Mouse (Mus musculus) G1E (cell line): ENCODE measurements around the gene Glmn. TPM values are rescaled to one million over a fixed set of nuclear protein-coding genes. Genes with fewer than 3 reads are reported as not detected.

Experiments used
- ATAC-seq: 2 replicates; pipeline ENCODE4 v1.8.0; 2016; ENCODE audit warnings: mild to moderate bottlenecking; ENCODE audit not compliant: insufficient number of reproducible peaks, poor library complexity, low FRiP score, severe bottlenecking; ENCODE audit errors: extremely low read depth
- DNase-seq: peaks from one replicate; pipeline ENCODE4 v3.0.0; 2012; ENCODE audit warnings: low spot score
- H3K27me3 ChIP-seq: 2 replicates; pipeline ENCODE4 v1.6.1; 2012; ENCODE audit warnings: mild to moderate bottlenecking, low read length, inconsistent platforms; ENCODE audit not compliant: insufficient read depth
- H3K36me3 ChIP-seq: replicated peaks from 2 replicates; pipeline ENCODE3; 2012; ENCODE audit warnings: mild to moderate bottlenecking, inconsistent platforms
- H3K4me1 ChIP-seq: 2 replicates; pipeline ENCODE4 v1.6.1; 2012; ENCODE audit warnings: low read depth, low read length, inconsistent platforms, mixed read lengths; ENCODE audit not compliant: insufficient read depth
- H3K4me3 ChIP-seq: 2 replicates; pipeline ENCODE4 v1.5.1; 2012; ENCODE audit warnings: low read depth, mild to moderate bottlenecking, inconsistent platforms, low read length, moderate library complexity, mixed read lengths
- H3K9me3 ChIP-seq: replicated peaks from 2 replicates; pipeline ENCODE4 v1.6.1; 2012; ENCODE audit warnings: inconsistent platforms
- CTCF ChIP-seq: IDR thresholded peaks from 2 replicates; pipeline ENCODE4 v1.5.1; 2012; ENCODE audit warnings: low read depth, low read length, inconsistent platforms, mixed read lengths
- GATA1 ChIP-seq: IDR thresholded peaks from 2 replicates; pipeline ENCODE4 v1.6.1; 2012; ENCODE audit warnings: borderline replicate concordance, low read length, inconsistent platforms, mixed read lengths
- GATA2 ChIP-seq: IDR thresholded peaks from 2 replicates; pipeline ENCODE4 v1.6.1; 2012; ENCODE audit warnings: low read depth, low read length, inconsistent platforms, borderline replicate concordance
- POLR2AphosphoS5 ChIP-seq: IDR thresholded peaks from 2 replicates; pipeline ENCODE4 v1.6.1; 2012; ENCODE audit warnings: low read depth, low read length, inconsistent platforms; ENCODE audit not compliant: insufficient replicate concordance
- TAL1 ChIP-seq: conservative IDR thresholded peaks from 2 replicates; pipeline ENCODE4 v1.6.1; 2012; ENCODE audit warnings: low read depth, low read length, inconsistent platforms, mixed read lengths
- polyA plus RNA-seq: library from polyadenylated mRNA; stranded (reverse); fragments of >175 nt; gene quantifications from 2 replicates; pipeline ENCODE4 v1.2.3, GENCODE M21; 2012
- total RNA-seq, 2 experiments: library from RNA; stranded (forward) in 1 of 2; stranded (reverse) in 1 of 2; fragments of 200-1000 nt in 1 of 2; fragments of >200 nt in 1 of 2; fragmentation: Nextera tagmentation in 1 of 2; gene quantifications; 2 replicates each; pipeline ENCODE4 v1.2.3; 2014 to 2017

Gene Glmn
- total RNA-seq (2014; fragmentation: Nextera tagmentation) (25.3 and 29.9 TPM in 2 replicates), total RNA-seq (2017) (14.9 and 20.0 TPM in 2 replicates), polyA plus RNA-seq (0.50 and 0.87 TPM in 2 replicates)

DNA sequence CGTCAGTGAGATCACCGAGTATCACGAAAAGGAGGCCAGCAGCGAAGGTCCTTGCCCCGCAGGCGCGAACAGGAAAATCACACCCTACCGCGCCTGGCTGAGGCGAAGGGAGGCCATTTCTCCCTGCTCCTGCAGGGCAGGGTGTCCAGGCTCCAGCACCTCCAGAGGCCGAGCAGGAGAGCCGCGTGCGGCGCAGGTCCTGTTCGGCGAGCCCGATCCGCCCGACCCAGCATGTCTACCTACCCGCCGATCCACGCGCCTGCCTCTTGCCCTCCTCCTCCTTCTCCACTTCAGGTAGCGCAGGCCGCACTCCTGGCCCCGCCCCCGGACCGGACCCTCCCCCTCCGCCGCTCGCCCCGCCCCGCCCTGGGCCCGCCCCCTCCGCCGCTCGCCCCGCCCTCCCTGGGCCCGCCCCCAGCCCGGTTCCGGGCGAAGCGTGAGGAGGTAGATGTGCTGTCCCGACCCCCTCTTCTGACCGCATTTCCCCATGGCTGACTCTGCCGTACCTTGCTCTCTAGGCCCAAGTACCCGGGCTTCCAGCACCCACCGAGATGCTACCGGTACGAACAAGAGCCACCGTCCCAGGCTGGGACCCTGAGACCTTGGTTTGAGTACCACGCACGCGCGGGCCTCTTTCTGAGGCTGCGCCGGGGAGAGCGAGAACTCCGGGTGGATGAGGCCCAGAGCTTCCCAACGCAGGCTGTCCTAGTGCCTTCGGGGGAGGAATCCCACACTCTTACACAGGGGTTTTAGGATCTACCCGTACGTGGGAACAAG lies at the start of gene Glmn, which contains the start of gene Rpap2:
TSS of gene Glmn (minus strand) at position 588 of the 777 bp plus-strand sequence.
TSS of gene Rpap2 (plus strand) at position 73 of the 777 bp plus-strand sequence.
- H3K4me1 ChIP-seq, result peaks cover 19% of the 10 kb centered on the region
- no peaks in the 10 kb centered on the region for H3K27me3 ChIP-seq
- DNase-seq (peak; percentile 77), ATAC-seq (peak; percentile 89)
- H3K9me3 ChIP-seq, result no peaks in the 10 kb centered on the region
- TF ChIP-seq GATA2 (no peak), TAL1 (no peak), POLR2AphosphoS5 (no peak), GATA1 (no peak), CTCF (no peak)
- peaks cover 32% of the 10 kb centered on the region for H3K36me3 ChIP-seq
- peak within 1 kb of the TSS; percentile 91 for H3K4me3 ChIP-seq

DNA sequence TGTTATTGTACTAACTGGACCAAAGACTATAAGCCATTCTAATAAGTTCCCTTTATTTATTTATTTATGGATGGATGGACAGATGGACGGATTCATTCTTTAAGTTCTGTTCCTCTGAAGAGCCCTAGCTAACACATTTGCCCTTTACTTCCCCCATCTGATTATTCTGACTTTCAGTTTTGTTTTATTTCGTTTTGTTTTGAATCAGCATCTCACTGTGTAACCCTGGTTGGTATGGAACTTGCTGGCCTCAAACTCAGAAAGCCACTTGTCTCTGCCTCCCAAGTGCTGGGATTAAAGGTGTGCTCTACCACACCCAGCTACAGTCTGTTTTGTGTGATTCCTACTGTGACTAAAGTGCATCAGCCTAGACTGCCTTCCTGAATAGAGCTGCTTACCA lies 48.2 kb upstream of the Glmn start:
- DNase-seq, result no peak

DNA sequence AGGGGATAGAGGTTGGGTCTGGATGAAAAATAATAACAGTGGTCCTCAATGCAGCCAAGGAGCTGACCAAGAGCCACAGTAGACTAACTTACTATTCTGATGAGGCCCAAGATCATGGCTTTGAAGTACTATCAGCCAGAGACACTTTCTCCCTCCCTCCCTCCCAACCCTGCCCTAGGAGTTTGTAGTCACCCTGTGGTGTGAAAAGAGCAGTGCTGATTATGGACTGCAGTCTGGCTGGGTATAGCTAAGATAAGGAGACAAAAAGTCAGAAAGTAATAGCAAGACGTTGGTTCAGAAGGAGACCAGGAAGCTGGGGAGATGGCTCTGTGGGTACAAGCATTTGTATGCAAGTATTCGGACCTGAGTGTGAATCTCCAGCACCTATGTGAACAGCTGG lies 46.9 kb upstream of the Glmn start:
- DNase-seq (no peak), ATAC-seq (no peak)
- TF ChIP-seq GATA1 (no peak), TAL1 (no peak), CTCF (no peak), GATA2 (no peak), POLR2AphosphoS5 (no peak)
- Histone ChIP-seq H3K36me3 (peaks cover 53% of the 10 kb centered on the region), H3K9me3 (no peaks in the 10 kb centered on the region), H3K4me3 (no peak overlapping the region), H3K4me1 (peaks cover 3% of the 10 kb centered on the region; the same call in 1 of the 2 replicates), H3K27me3 (no peaks in the 10 kb centered on the region)

More for the DNA sequence above, 48.2 kb upstream of the Glmn start:
- TF ChIP-seq GATA2, result no peak
- no peak for TF ChIP-seq GATA1
- TF ChIP-seq CTCF, result no peak
- no peak for TF ChIP-seq POLR2AphosphoS5
- H3K9me3 ChIP-seq, result no peaks in the 10 kb centered on the region
- no peaks in the 10 kb centered on the region for H3K27me3 ChIP-seq
- no peak for ATAC-seq
- H3K4me3 ChIP-seq, result no peak overlapping the region
- peaks cover 49% of the 10 kb centered on the region for H3K36me3 ChIP-seq
- H3K4me1 ChIP-seq, result peaks cover 13% of the 10 kb centered on the region

DNA sequence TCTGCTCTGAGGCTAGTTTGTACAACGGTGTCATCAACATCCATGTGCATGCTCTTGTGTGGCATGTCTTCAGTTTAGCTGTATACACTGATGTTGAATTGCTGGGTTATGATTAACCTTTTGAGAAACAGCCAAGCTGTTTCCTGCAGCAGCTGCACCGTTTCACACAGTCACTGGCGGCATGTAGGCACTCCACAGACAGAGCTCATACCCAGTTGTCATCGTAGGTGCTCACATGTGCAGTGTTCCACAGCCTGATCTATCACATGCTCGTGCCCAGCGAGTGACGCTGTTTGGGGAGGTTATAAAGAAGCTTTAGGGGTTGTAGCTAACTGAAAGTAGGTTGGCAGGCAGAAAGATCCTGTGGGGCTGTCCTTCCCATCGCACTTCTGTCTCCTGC lies 40.7 kb upstream of the Glmn start:
- Histone ChIP-seq H3K27me3 (no peaks in the 10 kb centered on the region), H3K4me1 (no peaks in the 10 kb centered on the region), H3K36me3 (peaks cover 68% of the 10 kb centered on the region), H3K9me3 (no peaks in the 10 kb centered on the region), H3K4me3 (no peak overlapping the region)
- TF ChIP-seq GATA1 (no peak), TAL1 (no peak), CTCF (no peak), GATA2 (no peak), POLR2AphosphoS5 (no peak)
- ATAC-seq (no peak), DNase-seq (no peak)

DNA sequence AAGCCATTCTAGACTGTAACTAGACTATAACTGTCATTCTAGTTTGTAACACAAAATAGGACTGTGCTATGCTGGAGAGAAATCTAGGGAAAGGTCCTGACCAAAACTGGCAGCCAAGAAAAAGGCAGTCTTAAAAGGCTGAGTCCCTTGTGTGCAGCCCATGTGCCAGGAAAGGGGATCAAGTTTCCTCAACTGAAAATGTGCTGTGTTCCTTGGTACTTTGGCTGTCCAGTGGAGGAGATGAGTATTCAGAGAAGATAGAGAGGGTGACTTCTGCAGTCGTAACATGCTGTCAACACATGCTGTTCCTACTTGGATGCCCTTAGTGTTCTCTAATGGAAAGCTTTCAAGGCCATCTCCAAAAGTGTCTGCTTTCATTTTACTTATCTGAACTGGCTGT lies 39.4 kb upstream of the Glmn start:
- ATAC-seq (no peak), DNase-seq (no peak)
- TF ChIP-seq TAL1, result no peak
- no peak for TF ChIP-seq GATA1
- TF ChIP-seq GATA2, result no peak
- no peak for TF ChIP-seq CTCF
- TF ChIP-seq POLR2AphosphoS5, result no peak
- Histone ChIP-seq H3K9me3 (no peaks in the 10 kb centered on the region), H3K27me3 (no peaks in the 10 kb centered on the region), H3K4me1 (no peaks in the 10 kb centered on the region), H3K36me3 (peaks cover 58% of the 10 kb centered on the region), H3K4me3 (no peak overlapping the region)

DNA sequence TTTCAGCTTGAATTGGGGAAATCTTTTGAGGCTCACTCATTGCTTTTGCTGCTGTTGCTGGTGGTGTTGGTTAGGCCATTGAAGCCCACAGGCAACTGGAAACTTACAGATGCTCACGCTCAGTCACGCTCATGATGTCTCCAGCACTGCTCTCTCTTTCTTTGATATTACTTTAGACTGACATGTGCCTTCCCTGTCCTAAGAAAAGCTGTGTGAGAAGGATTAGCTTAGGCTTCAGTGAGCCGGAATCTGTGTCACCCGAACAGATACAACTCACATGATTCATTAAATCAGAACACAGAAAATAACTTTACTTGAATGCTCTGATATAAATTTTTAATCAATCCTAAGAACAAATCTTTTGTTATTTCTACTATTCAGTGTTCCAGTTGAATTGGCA lies 36.0 kb upstream of the Glmn start:
- no peak for DNase-seq
- no peak for TF ChIP-seq POLR2AphosphoS5
- TF ChIP-seq GATA1, result no peak
- no peak for TF ChIP-seq GATA2
- TF ChIP-seq TAL1, result no peak
- no peak for TF ChIP-seq CTCF
- H3K27me3 ChIP-seq, result no peaks in the 10 kb centered on the region
- no peaks in the 10 kb centered on the region for H3K9me3 ChIP-seq
- ATAC-seq, result no peak
- H3K4me3 ChIP-seq, result no peak overlapping the region
- H3K36me3 ChIP-seq, result peaks cover 54% of the 10 kb centered on the region
- no peaks in the 10 kb centered on the region for H3K4me1 ChIP-seq

DNA sequence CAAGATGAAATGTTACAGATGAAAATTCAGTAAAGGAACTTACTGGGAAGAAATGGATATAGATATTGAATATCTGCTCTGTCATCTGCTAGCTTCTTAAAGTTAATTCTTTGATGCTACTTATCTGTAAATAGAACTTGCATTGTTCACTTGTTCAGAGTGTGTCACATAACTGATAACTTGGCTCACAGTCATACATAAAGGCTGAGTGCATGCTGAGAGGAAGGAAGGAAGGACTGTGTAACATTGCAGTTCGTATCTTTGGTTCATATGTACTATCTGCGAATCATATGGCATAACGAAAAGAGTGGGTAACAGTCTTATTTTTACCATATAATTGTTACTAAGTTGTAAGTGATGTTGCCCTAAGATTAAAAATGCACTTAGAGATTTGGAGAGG lies 23.6 kb upstream of the Glmn start:
- Histone ChIP-seq H3K27me3 (no peaks in the 10 kb centered on the region), H3K4me1 (peaks cover 19% of the 10 kb centered on the region; the same call in 1 of the 2 replicates), H3K36me3 (peaks cover 61% of the 10 kb centered on the region), H3K4me3 (no peak overlapping the region), H3K9me3 (no peaks in the 10 kb centered on the region)
- peak; percentile 80 for ATAC-seq
- TF ChIP-seq TAL1, result no peak
- TF ChIP-seq GATA1, result no peak
- no peak for TF ChIP-seq CTCF
- TF ChIP-seq GATA2, result no peak
- TF ChIP-seq POLR2AphosphoS5, result no peak
- DNase-seq, result no peak
